Mouse (Mus musculus): ENCODE results near the gene Rab38.

DNA sequence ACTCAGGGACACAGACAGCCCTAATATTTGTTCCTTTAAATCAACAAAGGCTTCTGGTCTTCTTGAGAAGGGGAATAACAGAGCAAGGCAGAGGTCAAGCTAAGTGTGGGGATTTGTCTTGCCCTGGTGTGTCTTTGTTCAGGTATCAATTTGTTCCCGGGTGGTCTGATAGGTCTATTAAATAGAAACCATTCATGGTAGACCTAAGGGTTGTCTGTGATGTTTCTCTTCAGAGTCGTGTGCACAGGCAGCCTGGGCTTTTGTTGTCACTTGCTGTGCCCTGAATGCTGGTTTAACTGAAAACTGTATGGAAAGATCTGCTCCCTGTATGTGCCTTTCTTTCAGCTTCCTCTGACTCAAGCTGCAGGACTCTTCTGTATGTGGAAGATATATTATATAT lies 60.9 kb downstream of the Rab38 start:
- TF ChIP-seq CTCF (IDR thresholded peaks at IDR 0.05; ENCODE audit: extremely low read depth, insufficient read length, insufficient replicate concordance, low read depth, low read length): no peak
- no peak for TF ChIP-seq POLR2A (IDR thresholded peaks at IDR 0.05; ENCODE audit: low read depth, low read length)
